Mouse (Mus musculus) ES-Bruce4 (cell line): ENCODE measurements around the gene Wdr18.

Experiments used
- CTCF ChIP-seq: IDR thresholded peaks from one replicate; pipeline ENCODE4 v1.8.1; 2011; ENCODE audit warnings: low read depth, low read length
- POLR2A ChIP-seq: IDR thresholded peaks from one replicate; pipeline ENCODE4 v1.8.1; 2011; ENCODE audit warnings: low read length; ENCODE audit not compliant: insufficient read depth

GRCm38 (mm10) chr10:79933145-79933679, 26.7 kb upstream of the Wdr18 start:
- TF ChIP-seq POLR2A (no peak), CTCF (no peak)
